Mouse (Mus musculus) brain, adult 2 months (tissue): ENCODE data around the gene Plb1.

Experiments used
- DNase-seq: peaks from one replicate; pipeline ENCODE4 v3.0.0; 2011; ENCODE audit warnings: low read depth, low spot score

Gene Plb1

GRCm38 (mm10) chr5:32245385-32245784 is 12.9 kb downstream of the Plb1 start:
- DNase-seq: peak; percentile 76

GRCm38 (mm10) chr5:32260751-32261150 is 28.2 kb downstream of the Plb1 start:
- no peak for DNase-seq

GRCm38 (mm10) chr5:32261251-32261650 is 28.7 kb downstream of the Plb1 start:
- DNase-seq: no peak

- DNase-seq: no peak
These were observed 30.0 kb downstream of the Plb1 start for GRCm38 (mm10) chr5:32262534-32262933.

DNA sequence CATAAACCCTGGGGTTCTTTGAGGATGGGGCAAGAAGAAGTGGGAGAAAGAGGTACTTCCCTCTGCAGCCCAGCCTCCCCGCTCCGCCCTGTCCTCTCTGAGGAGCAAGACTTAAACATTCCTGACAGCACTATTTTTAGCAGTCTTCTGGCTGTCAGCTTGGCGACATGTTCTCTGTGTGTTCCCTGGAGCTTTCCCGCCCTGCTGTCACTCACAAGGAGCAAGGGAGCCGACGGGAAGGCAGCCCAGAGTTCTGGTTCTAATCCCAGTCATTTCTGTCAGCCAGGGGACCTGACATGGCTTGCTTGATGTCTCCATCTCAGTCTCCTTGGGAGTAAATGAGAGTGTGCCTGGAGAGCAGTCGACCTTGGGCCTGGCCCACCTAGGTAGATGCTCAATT is 40.0 kb downstream of the Plb1 start:
- DNase-seq: peak; percentile 62

GRCm38 (mm10) chr5:32278000-32278694 is 45.6 kb downstream of the Plb1 start:
- no peak for DNase-seq

- DNase-seq: peak; percentile 50
These were observed 47.6 kb downstream of the Plb1 start for GRCm38 (mm10) chr5:32280066-32280465.

GRCm38 (mm10) chr5:32282345-32282744 is 49.8 kb downstream of the Plb1 start:
- DNase-seq: no peak

DNA sequence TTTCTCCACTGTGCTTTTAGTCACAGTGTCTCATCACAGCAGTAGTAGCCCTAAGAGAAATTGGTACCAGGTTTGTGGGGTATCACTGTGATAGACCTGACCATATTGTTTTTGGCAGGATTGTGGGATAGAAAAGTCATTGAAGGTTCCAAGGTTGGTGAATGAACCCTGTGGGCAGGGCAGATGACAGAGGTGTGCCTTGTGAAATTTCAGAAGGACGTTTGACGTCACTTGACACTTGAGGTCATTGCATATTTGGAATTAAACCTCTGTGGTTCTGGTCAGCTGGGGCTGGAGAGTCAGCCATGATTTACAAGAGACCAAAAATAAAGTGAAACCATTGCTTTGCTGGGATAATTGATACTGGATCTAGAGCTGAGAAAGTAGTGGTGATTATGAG is 50.9 kb downstream of the Plb1 start:
- no peak for DNase-seq

GRCm38 (mm10) chr5:32286315-32286714 is 53.8 kb downstream of the Plb1 start:
- no peak for DNase-seq

DNA sequence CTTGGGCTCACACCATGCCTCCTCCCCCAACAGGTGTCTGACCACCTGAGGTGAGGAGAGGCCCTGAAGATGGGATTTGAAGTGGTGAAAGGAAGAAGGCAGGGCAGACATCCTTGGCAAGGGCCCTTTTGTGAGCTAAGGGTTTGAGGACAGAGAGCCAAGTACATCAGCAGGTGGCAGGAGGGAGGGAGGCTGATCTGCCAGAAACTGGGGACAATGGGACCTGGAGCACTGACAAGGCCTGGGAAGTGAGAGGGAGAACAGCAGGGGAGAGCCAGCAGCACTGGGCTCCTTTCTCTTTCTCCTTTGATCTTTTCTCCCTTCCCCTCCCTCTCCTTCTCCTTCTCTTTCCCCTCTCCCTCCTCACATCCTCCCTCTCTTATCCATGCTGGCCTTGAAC is 55.5 kb downstream of the Plb1 start:
- peak; percentile 45 for DNase-seq

DNA sequence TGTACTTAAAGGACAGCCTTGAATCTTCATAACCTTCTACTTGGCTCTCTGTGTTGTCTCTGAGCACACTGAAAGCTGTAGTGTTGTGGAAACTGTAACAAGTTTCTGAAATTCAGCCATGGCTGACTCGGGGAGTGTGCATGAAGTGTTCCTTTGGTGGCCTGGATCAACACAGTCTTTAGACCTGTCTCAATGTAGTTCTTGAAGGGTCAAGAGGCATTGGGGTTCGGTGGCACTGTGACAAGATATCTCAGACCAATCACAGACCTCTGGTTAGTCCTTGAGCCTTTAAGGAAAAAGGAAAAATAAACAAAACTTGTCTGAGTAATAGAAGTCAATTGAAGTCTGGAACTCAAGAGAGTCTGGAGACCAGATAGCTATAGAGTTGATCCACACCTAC is 58.8 kb downstream of the Plb1 start:
- DNase-seq: no peak

DNA sequence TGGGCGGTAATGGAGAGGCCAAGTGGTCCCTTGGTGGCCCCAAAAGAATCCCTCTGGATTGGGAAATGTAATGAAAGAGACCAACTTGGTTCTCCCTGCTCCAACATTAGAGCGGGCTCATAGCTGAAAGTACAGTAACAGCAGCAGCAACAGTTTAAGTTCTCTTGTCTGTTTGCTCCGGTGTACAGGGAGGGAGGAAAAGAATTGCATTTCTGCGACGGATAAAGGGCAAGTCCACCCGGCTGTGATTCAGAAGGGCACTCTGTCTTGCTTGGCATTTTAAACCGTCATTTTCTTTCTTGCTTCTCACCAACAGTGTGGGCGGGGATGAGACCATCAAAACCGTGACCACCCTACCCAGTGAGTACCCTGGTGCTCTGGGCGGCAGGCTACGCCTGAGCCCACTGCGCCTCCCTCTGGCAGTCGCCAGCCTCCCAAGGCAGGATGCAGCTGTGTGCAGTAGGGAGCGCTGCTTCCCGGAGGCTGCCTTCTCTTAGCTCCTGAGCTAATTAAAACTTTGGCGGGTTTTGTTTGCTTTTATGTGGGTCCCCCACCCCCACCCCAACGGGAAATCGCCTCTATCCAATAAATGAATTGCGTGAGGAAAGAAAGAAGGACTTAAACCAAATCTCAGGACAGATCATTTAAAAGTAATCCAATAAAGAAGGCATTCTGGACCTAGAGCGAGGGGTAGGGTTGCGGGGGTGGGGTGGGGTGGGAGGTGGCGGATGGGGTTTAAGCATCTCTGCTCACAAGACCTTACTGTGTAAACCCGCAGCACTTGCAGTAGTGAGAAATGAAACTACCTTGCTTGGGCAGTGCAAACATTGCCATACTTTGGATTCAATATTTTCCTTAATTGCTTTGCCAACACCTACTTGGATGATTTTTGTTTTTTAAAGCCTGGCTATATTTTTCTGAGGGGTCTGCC is 70.7 kb downstream of the Plb1 start:
- DNase-seq: peak; percentile 78

GRCm38 (mm10) chr5:32307106-32307505 is 74.6 kb downstream of the Plb1 start:
- no peak for DNase-seq

DNA sequence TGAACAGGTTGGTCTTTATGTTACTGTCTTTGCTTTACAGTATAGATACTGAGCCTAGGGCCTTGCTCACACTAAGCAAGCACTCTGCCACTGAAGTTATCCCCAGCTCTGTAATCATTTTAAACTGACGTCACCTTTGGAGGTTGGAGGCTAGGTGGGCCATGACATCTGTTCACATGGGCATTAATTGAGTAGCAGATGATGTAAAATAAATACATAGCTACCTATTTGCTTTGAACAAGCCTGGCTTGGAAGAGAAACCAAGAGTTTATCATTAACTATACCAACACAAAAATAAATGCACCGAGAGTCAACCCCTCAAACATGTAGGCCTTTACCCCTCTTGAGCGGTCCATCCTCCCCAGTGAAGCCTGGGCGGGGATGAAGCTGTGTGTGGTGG is 76.1 kb downstream of the Plb1 start:
- no peak for DNase-seq

DNA sequence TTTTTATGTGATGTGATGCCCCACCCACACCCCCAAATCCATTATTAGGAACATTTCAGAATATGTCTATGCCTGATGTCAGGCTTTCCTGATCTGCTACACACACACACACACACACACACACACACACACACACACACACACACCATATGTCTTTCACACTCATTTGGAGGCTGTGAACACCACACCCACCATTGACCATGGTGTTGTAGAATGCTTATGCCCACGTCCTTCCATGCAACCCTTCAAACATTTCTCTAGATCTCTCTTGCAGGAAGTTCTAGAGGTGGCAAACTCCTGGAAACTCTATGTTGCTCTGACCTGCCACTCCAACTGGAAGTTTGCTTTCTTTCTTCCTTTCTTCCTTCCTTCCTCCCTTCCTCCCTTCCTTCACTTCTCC is 77.2 kb downstream of the Plb1 start:
- DNase-seq: peak; percentile 60

- DNase-seq: no peak
These were observed 78.3 kb downstream of the Plb1 start for GRCm38 (mm10) chr5:32310802-32311201.

DNA sequence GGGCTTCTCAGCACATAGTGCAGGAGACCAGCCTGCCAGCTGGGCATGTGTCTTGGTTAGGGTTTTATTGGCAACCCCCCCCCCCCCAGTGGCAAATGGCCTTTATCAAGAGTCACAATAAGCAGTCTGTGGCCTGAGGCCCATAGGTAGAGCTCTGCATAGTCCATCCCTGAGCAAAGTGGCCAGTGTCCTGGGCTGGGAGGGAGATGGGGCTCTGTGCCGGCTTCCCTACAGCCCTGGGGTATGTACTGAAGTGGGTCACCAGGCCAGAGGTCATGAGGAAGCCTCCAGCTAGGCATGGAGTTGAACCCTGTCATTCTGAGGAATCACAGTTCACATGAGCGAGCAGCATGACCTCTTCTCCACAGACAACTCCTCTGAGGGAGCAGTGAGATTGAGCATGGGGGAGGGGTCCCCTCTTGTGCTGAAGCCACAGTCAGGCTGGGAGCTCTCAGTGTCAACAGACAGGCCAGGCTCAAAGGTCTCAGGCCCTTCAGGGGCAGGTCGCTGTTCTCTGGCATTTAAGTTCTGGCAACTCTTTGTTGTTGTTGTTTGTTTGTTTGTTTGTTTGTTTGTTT is 79.2 kb downstream of the Plb1 start:
- no peak for DNase-seq

DNA sequence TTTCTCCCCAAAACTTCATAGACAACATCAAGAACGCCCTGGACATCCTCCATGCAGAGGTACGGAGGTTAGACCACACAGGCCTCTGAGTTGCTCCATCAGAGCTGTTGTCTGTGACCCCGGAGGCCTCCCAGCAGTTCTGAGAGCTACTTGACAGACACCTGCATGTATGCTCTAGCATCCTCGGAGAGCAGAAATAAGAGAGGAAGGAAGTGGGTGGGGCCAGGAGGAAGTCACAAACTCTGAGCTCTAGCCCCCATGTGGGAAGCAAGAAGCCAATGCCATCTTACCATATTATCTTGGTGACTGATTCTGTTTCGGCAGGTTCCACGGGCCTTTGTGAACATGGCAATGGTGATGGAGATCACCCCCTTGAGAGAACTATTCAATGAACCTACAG is 81.2 kb downstream of the Plb1 start:
- DNase-seq: no peak

GRCm38 (mm10) chr5:32314731-32315130 is 82.2 kb downstream of the Plb1 start:
- DNase-seq: peak; percentile 89

GRCm38 (mm10) chr5:32322146-32322811 is 89.8 kb downstream of the Plb1 start:
- DNase-seq: peak; percentile 92

GRCm38 (mm10) chr5:32328139-32328538 is 95.6 kb downstream of the Plb1 start:
- no peak for DNase-seq
